Mouse (Mus musculus): Measurements from ENCODE around the gene Clec12b. TPM values are rescaled to one million over a fixed set of nuclear protein-coding genes. Genes with fewer than 3 reads are reported as not detected.

Gene Clec12b
- total RNA-seq (2021), result not detected
- long read RNA-seq, partial matches to known transcripts, result 0 of 1 reads
- long read RNA-seq, other reads (novel, unspliced or antisense), result 1 of 1 reads

GRCm38 (mm10) chr6:129385774-129386173 is at the start of gene Clec12b:
Gene Clec12b (minus strand): TSS chr6:129385874.
- DNase-seq (ENCODE audit: low spot score in 2 of 2), result no peak

GRCm38 (mm10) chr6:129434239-129434638 is 48.6 kb upstream of the Clec12b start:
- DNase-seq (ENCODE audit: low spot score in 2 of 2), result no peak

GRCm38 (mm10) chr6:129427281-129427680 is 41.6 kb upstream of the Clec12b start:
- DNase-seq (ENCODE audit: low spot score in 2 of 2), result no peak

DNA sequence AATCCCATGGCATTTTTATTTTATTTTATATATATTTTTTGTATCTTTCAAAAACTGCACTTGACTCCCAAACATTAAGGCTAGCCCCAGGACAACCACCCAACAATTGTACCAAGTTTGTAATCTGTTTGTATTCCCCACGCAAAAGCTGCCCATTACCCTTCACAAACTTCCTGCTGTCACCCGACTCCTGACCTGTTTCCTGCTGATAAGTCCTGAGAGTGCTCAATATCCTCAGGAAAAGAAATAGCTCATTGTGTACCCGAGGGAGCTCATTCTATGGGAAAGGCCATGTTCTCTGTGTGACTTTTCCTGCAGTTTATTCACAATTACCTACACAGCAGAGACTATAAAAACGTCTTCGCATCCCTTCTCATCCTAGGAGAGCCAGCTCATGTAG is 40.1 kb upstream of the Clec12b start:
- no peak for DNase-seq (ENCODE audit: low spot score in 2 of 2)

DNA sequence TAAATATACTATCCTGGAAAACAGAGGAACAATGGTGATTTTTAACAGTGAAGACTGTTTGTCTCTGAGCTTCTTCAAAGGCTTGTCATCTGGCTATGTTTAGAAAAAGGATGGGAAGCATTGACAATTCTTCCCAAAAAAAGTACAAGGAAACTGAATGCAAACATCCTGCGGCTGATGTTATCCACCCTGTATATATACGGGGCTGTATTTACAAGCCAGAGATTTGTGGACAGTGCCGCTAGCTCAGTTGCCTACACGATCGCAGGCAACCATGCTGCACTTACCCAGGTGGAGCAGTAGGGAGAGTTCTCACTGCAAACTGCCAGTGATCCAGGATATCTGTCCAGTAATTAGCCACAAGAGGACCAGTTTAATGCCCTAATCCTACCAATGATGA is 39.5 kb upstream of the Clec12b start:
- DNase-seq (ENCODE audit: low spot score in 2 of 2), result no peak

- DNase-seq (ENCODE audit: low spot score in 2 of 2), result peak; percentile 79 to 82
Measured at GRCm38 (mm10) chr6:129423734-129424072, 38.0 kb upstream of the Clec12b start.

DNA sequence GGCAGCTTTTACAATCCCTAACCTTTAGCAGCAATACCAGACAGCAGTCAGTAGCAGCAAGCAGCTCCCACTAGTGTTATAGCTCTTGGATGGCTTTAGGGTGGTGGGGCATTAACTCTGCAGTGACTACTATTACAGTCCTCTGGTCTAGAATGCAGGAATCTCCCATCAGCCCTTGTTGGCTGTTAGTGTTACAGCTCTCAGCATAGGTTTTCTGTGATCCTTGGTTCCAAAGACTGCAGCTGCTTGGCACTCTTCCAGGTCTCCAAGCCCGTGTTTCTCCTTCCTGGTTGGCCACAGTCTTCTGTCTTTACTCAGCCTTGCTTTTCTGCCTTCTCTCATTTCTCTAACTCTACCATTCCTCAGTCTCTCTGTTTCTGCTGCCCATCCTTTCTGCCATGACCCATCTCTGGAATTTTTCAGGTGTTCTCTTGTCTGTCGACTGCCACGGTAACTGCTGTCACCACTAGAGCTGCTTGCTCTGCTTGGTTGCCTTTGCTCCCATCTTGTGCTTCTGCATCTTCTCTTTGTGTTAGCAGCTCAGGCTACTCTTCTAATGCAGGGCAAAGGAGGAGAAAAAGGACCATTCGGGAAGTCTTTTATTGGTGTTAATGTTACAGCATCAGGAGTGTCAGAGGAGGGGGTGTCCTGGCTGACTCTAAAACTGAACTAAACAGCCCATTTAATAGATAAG is 37.5 kb upstream of the Clec12b start:
- DNase-seq (ENCODE audit: low spot score in 2 of 2), result no peak

- DNase-seq (ENCODE audit: low spot score in 2 of 2), result no peak
Measured at GRCm38 (mm10) chr6:129422311-129422710, 36.6 kb upstream of the Clec12b start.

- no peak for DNase-seq (ENCODE audit: low spot score in 2 of 2)
Measured at GRCm38 (mm10) chr6:129414177-129414576, 28.5 kb upstream of the Clec12b start.

GRCm38 (mm10) chr6:129408562-129408961 is 22.9 kb upstream of the Clec12b start, which contains the start of gene Clec9a:
Gene Clec9a (plus strand): TSS chr6:129408862.
- DNase-seq (ENCODE audit: low spot score in 2 of 2), result no peak

- no peak for DNase-seq (ENCODE audit: low spot score in 2 of 2)
Measured at GRCm38 (mm10) chr6:129407324-129407723, 21.6 kb upstream of the Clec12b start.

- no peak for DNase-seq (ENCODE audit: low spot score in 2 of 2)
Measured at GRCm38 (mm10) chr6:129405999-129406398, 20.3 kb upstream of the Clec12b start.

GRCm38 (mm10) chr6:129403391-129403790 is 17.7 kb upstream of the Clec12b start:
- DNase-seq (ENCODE audit: low spot score in 2 of 2), result no peak

DNA sequence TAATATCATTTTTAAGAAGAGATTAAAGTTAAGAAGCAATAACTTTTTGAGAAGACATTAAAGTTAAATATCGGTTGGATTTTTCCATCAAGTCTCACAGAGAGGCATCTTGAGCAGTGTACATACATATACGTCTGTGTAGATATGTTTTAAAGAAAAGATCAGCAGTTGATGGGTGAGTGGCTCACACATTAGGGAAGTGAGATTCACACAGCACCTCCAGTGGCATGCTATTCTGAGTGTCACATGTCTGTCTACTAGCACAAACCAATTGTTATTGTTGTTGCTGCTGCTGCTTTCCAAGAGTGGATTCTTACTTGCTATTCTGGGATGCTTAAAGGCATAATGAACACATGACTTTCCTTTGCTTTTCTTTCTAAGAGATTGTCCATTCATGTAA is 16.7 kb upstream of the Clec12b start:
- DNase-seq (ENCODE audit: low spot score in 2 of 2), result no peak

DNA sequence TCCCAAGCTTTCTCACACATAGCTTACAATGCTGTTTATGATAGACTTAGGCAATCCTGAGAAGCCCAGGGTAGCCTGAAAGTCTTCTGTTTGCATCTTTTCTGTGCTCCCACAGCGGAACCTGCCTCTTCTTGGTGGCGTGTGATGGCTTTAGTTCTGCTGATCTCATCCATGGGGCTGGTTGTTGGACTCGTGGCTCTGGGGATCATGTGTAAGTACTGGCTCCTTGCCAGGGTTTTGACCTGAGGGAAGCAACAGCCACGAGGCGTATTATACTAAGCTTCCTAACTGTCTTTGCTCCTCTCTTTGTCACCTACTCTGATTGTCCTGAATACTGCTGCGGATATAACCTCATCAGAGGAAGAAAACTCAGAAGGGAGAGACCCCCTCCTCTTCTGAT is 14.3 kb upstream of the Clec12b start:
- DNase-seq (ENCODE audit: low spot score in 2 of 2), result no peak

DNA sequence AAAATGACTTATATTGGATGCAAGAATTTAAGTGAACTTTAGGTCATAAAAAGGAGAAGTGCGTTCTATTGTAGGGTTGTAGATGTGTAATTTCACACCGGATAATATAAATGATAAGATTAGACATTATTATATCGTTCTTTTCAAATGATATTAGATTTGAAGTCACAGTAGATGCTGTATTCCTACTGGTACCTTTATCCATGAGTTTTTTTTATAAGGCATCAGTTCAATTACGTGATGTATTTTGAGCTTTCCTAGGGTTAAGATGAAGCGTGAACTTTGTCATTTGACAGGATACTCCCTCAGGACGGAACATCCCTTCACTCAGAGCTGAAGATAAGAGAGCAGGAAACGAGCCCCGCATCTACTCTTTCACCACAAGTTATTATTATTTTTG is 11.3 kb upstream of the Clec12b start, which contains the start of gene Clec1b:
Gene Clec1b, plus strand, starts transcription at position 301 of the 400 bp plus-strand sequence.
- no peak for DNase-seq (ENCODE audit: low spot score in 2 of 2)

DNA sequence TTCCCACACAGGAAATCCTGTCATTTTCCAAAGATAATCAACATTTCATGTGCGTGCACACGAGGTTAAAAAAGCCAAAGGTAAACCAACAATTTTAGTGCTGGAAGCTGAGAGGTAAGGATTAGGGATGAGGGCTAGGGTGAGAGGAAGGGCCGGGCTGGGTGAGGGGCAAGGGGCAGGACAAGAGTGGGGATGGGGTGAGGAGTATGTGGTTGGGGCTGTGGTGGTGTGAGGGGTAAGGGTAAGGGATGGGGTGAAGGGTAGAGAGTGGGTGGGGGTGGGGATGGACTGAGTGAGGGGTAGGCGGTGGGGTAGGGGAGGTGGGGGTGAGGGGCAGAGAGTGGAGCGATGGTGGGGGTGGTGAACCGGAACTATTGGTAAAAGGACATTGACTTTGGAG is 8.1 kb upstream of the Clec12b start:
- DNase-seq (ENCODE audit: low spot score in 2 of 2), result no peak

DNA sequence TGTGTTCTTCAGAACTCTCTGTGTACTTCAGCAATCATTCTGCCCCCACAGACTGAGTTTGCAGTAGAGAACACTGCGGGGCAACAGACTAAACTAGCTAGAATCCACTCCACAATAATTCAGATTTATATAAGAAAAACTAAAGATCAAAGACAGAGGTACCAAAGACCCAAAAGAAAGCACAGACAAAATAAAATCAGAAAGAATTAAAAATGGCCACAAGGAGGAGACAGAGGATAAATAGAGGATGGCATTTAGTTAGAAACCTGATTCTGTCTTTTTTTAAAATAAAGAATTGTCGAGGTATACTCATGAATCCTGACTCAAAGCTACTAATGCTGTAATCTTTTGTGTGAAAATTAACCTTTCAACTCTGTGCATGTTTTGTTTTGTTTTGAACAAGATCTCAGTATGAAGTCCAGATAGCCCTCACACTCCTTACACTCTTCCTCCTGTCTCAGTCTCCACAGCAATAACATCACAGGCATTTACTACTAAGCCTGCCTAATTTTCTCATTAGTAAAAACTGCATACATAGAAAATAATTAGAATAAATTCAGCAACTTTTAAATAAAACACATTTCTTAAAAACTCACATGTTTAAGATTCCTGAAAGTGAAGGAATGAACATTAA is 7.5 kb upstream of the Clec12b start:
- DNase-seq (ENCODE audit: low spot score in 2 of 2), result no peak

DNA sequence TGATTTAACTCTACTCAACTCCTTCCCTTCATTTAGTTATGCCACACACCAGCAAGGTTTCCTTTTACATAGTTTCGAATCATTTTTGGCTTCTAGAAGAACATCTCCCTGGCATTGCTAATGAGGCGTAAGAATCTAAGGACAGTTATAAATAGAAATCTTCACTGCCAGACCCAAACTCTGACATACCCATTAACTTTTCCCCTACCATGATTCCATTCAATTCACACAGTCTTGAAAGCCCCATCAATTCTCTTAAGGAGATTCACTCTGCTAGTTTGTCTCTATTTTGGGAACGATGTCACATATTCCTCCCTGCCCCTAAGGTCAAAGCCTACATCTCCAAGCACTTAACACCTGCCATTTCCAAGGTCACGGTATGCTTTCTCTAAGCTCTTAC is 674 bp downstream of the Clec12b start:
- DNase-seq (ENCODE audit: low spot score in 2 of 2), result no peak

GRCm38 (mm10) chr6:129383466-129383865 is 2.2 kb downstream of the Clec12b start:
- no peak for DNase-seq (ENCODE audit: low spot score in 2 of 2)

GRCm38 (mm10) chr6:129381736-129382135 is 3.9 kb downstream of the Clec12b start:
- DNase-seq (ENCODE audit: low spot score in 2 of 2), result no peak

DNA sequence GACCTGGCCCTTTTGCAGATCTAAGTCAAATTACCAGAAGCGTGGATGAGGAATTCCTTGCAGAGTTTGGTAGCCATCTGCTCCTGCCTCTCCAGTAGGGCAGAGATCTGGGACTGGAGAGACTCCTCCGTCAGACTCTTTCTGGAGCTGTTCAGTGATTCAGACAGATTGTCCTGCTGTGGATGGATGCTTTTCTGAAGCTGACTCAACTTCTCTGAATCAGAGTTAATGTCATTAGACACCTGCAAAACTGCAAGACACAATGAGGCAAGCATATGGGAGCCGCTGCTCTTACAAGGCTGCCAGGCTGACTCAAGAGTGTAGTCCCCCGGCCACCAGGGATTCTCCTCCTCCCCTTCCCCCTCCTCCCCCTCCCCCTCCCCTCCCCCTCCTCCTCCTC is 5.2 kb downstream of the Clec12b start:
- no peak for DNase-seq (ENCODE audit: low spot score in 2 of 2)

DNA sequence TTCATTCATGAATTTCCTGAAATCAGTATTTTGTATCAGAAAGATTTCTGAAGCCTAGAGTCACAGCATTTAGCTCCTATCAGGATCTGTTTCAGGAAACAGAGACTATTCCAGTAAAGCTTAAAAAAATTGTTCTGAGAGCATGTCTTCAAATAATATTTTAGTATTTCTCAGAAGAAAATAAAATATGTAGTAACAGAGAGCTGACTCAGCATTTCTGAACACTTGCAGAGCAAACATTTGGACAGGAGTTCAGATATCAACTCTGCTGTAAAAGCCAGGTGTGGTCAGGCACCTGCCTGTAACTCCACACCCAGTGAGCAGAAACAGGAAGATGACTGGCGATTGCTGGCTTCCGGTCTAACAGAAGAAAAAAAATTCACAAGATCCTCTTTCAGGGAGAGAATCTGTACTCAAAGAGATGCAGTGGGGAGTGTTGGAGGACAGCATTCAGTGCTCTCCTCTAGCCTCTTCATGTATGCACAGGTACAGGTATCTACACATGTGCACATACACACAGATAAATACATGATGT is 10.7 kb downstream of the Clec12b start:
- no peak for DNase-seq (ENCODE audit: low spot score in 2 of 2)

Measured in layer of hippocampus, postnatal 10 days (tissue).